Mouse (Mus musculus): ENCODE measurements around the gene Tent4a. TPM values are rescaled to one million over a fixed set of nuclear protein-coding genes. Genes with fewer than 3 reads are reported as not detected.

Gene Tent4a
- polyA plus RNA-seq, 1 experiment from 2014 or later, result 2.0 TPM

DNA sequence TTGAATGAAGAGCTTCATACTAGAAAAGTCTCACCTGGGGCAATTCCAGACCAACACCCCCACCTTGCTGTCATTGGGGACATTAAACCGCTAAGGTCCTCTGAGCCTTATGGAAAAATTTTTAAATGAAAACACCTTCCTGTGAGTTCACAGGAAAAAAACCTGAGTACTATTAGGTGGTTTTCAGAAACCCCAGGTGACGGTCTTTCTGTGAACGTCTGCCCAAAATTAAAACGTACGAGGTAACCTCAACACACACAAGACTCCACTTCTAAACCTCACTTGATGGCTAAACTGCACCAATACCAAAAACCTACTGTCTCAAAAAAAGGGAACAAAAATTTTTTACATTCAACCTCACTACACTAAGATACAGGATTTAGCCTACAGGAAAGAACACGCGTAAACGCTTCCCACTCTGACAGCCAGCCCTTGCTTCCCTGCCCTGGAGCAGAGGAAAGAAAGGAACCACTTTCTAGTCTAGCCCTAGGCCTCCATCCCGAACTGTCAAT, 1.5 kb downstream of the Tent4a start:
- no peak for ATAC-seq (ENCODE audit: insufficient read depth)
- 1% methylated on average over 9 of the region's 9 CpGs for WGBS (ENCODE audit: insufficient replicate concordance)

DNA sequence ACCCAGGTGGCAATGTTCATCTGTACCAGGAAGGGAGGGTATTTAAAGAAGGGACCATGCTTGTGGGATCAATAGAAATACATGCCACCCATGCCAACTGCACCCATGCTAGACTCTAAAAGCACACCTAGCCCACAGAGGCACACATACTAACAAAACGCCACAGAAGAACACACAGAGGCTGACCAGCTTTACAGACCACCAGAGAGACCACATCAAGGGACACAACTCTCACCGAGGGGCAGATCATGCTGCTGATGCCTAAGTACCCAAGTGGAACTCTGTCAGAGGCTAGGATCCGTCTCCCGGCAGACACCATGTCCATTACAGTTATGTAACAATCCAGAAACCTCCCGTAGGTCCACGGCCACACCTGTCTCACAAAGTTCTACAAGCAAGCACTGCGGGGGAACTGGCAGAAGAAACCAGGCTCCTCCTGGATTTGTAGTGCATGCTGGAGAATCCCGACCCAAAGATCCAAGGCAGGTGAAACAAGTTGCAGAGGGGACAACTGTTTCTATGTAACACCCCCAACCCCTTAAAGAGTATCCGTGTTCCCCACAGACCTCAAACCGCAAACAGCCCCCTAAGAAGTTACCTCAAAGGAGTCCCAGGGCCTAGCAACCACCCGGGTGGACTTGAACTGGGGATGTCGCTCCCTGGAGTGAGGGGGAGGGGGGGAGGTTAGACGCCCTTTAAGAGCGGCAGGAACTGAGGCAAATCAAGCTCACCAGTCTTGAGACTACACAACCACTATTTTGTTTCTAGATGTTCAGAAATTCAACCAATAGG, 2.1 kb downstream of the Tent4a start:
- H3K4me1 ChIP-seq (replicated peaks), result peaks cover 62% of the 10 kb centered on the region
- H3K4me2 ChIP-seq, result peak overlapping the region; percentile 95
- H3K9me3 ChIP-seq (replicated peaks), result no peaks in the 10 kb centered on the region
- 27% methylated on average over 14 of the region's 14 CpGs for WGBS (ENCODE audit: insufficient replicate concordance)
- H3K36me3 ChIP-seq (replicated peaks), result peaks cover 10% of the 10 kb centered on the region; the same call in 1 of the 2 replicates
- H3K27ac ChIP-seq (replicated peaks), result no peak overlapping the region
- no peak for ATAC-seq (ENCODE audit: insufficient read depth)
- H3K27me3 ChIP-seq, result no peaks in the 10 kb centered on the region
- peak overlapping the region; percentile 95 for H3K4me3 ChIP-seq (replicated peaks)
- H3K9ac ChIP-seq, result peak overlapping the region; percentile 88

More for the DNA sequence above, 1.5 kb downstream of the Tent4a start:
- Histone ChIP-seq H3K4me3 (replicated peaks) (peak overlapping the region; percentile 95), H3K4me1 (replicated peaks) (peaks cover 62% of the 10 kb centered on the region), H3K9ac (peak overlapping the region; percentile 88), H3K27ac (replicated peaks) (peak overlapping the region; percentile 96), H3K36me3 (replicated peaks) (peaks cover 10% of the 10 kb centered on the region; the same call in 1 of the 2 replicates), H3K27me3 (no peaks in the 10 kb centered on the region), H3K9me3 (replicated peaks) (no peaks in the 10 kb centered on the region), H3K4me2 (peak overlapping the region; percentile 95)

DNA sequence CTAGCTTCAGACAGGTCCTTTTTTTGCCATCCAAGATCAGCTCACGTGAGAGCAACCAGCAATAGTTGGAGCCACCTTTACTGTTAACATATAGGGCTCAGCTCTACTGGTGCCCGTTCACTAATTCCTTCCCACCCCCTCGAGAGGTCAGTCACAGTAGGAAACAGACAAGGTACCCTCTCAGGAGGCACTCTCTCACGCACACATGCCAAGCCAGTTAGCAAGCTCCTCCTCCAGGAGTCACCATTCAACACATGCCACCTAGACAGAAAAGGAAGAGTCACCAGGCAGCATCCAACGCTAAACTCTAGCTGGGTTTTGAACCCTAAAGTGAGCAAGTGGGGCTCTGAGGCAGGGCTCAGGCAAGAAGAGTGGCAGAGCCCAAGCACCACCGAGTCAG, 3.0 kb downstream of the Tent4a start:
- Histone ChIP-seq H3K9me3 (replicated peaks) (no peaks in the 10 kb centered on the region), H3K36me3 (replicated peaks) (peaks cover 10% of the 10 kb centered on the region; the same call in 1 of the 2 replicates), H3K27me3 (no peaks in the 10 kb centered on the region), H3K4me3 (replicated peaks) (peak overlapping the region; percentile 95), H3K4me2 (peak overlapping the region; percentile 95), H3K9ac (peak overlapping the region; percentile 88; the same call in 1 of the 2 replicates), H3K4me1 (replicated peaks) (peaks cover 69% of the 10 kb centered on the region), H3K27ac (replicated peaks) (no peak overlapping the region; the same call in 1 of the 2 replicates)
- 48% methylated on average over 6 of the region's 6 CpGs for WGBS (ENCODE audit: insufficient replicate concordance)
- no peak for ATAC-seq (ENCODE audit: insufficient read depth)

DNA sequence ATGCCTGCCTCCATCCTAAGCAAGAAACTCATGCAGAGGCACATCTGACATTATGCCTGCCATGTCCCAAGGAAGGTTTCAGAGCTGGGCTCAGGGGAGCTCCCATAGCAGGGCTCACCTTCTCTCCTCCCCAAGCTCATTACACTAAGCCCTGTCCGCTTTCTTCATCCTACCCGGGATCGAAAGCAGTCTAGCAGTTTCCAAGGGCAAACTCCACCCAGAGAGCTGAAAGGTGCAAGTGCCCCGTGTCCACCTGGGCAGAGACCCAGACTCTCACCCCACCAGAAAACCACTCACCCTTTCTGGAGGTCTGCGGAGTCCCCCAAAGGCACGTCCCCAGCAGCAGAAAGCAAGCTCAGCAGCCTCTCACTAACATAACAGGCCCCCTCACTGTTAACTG, 3.5 kb downstream of the Tent4a start:
- Histone ChIP-seq H3K4me1 (replicated peaks) (peaks cover 69% of the 10 kb centered on the region), H3K4me3 (replicated peaks) (peak overlapping the region; percentile 95), H3K4me2 (peak overlapping the region; percentile 95), H3K9ac (peak overlapping the region; percentile 88; the same call in 1 of the 2 replicates), H3K36me3 (replicated peaks) (peaks cover 10% of the 10 kb centered on the region; the same call in 1 of the 2 replicates), H3K27me3 (no peaks in the 10 kb centered on the region), H3K27ac (replicated peaks) (no peak overlapping the region), H3K9me3 (replicated peaks) (no peaks in the 10 kb centered on the region)
- 83% methylated on average over 6 of the region's 6 CpGs for WGBS (ENCODE audit: insufficient replicate concordance)
- ATAC-seq (ENCODE audit: insufficient read depth), result no peak

DNA sequence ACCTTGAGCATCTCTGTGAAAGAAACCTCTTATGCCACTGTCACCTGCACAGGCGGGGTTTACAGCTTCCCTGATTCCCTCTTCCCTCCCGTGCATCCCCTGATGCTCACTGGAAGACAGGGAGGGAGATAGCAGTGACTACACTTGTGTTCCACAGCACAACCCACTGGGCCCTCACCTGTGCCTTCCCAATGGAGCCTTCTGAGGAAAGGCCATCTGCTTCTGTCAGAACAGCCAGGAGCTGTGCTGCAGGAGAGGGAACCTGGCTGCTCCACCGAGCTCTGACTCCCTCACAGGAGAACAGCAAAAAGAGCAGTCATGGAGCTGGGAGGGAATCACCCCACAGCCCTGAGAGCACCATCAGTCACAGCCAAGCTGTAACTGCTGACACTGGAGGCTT, 4.3 kb downstream of the Tent4a start:
- Histone ChIP-seq H3K4me2 (peak overlapping the region; percentile 95; the same call in 1 of the 2 replicates), H3K9ac (no peak overlapping the region), H3K4me1 (replicated peaks) (peaks cover 66% of the 10 kb centered on the region), H3K4me3 (replicated peaks) (no peak overlapping the region), H3K27me3 (no peaks in the 10 kb centered on the region), H3K27ac (replicated peaks) (no peak overlapping the region), H3K9me3 (replicated peaks) (no peaks in the 10 kb centered on the region), H3K36me3 (replicated peaks) (peaks cover 10% of the 10 kb centered on the region; the same call in 1 of the 2 replicates)
- no peak for ATAC-seq (ENCODE audit: insufficient read depth)
- 81% methylated on average over 3 of the region's 3 CpGs for WGBS (ENCODE audit: insufficient replicate concordance)

DNA sequence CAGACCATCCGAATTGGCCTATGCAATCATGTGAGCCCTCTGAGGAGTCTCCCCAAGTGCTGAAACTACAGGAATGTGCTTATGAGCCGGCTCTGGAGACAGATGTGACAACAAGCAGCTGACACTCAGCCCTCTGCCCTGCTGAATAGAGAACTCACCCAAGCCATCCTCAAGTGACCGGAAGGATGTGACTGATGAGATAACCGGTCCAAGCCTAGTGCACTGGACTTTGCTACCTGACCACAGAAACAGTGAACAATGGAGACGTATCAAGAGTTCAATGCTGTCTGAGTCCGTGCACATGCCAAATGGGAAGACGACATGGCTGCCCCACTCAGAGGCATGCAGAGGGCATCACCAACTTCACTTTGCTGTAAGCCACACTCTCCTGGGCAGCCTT, 5.9 kb downstream of the Tent4a start:
- Histone ChIP-seq H3K4me1 (replicated peaks) (peaks cover 80% of the 10 kb centered on the region), H3K4me2 (no peak overlapping the region), H3K27me3 (no peaks in the 10 kb centered on the region), H3K36me3 (replicated peaks) (peaks cover 10% of the 10 kb centered on the region; the same call in 1 of the 2 replicates), H3K4me3 (replicated peaks) (no peak overlapping the region), H3K27ac (replicated peaks) (no peak overlapping the region), H3K9ac (no peak overlapping the region), H3K9me3 (replicated peaks) (no peaks in the 10 kb centered on the region)
- ATAC-seq (ENCODE audit: insufficient read depth), result no peak
- WGBS (ENCODE audit: insufficient replicate concordance), result 69% methylated on average over 7 of the region's 7 CpGs

DNA sequence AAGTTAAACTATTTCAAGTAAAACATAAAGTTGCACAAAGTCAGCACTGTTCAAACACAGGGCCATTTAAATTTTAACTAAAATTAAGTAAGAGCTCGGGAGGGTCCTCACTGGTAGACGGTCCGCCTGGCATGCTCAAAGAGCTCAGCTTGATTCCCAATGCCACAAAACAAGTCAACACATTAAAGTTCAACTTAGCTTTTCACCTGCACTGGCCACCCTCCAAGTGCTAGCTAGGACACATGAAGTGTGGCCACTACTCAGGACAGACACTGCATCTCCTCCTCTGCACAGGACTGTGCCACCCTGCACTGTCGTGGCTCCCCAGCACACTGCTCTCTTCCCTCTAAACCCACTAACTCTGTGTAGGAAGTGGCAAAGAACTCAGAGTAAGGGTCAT, 8.6 kb downstream of the Tent4a start:
- Histone ChIP-seq H3K27me3 (no peaks in the 10 kb centered on the region), H3K36me3 (replicated peaks) (peaks cover 10% of the 10 kb centered on the region; the same call in 1 of the 2 replicates), H3K9me3 (replicated peaks) (no peaks in the 10 kb centered on the region), H3K9ac (no peak overlapping the region), H3K4me1 (replicated peaks) (peaks cover 87% of the 10 kb centered on the region), H3K4me2 (peak overlapping the region; percentile 46), H3K4me3 (replicated peaks) (no peak overlapping the region), H3K27ac (replicated peaks) (peak overlapping the region; percentile 73)
- WGBS (ENCODE audit: insufficient replicate concordance), result 57% methylated on average over 4 of the region's 4 CpGs
- peak; percentile 62 for ATAC-seq (ENCODE audit: insufficient read depth)

DNA sequence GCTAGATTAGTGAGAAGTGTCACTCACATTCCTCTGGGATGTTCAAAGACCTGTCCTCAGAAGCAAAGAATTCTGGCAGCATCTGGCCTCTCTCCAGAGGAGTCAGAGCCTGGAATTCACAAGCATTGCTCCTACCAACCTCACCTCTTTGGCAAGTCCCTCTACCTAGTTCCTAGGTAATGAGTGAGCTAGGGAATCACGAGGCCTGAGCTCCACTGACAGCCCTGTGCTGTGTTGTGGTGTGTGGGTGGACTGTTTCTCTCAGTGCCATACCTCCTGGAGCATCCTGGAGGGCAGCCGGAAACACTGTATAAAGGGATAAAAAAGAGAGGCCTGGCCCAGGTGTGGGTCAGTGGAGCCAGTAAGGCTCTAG, 10.3 kb downstream of the Tent4a start:
- Histone ChIP-seq H3K36me3 (replicated peaks) (no peaks in the 10 kb centered on the region), H3K4me3 (replicated peaks) (no peak overlapping the region), H3K9ac (no peak overlapping the region), H3K9me3 (replicated peaks) (no peaks in the 10 kb centered on the region), H3K27ac (replicated peaks) (0 out of 2 replicates have a peak overlapping the region, but pooled peaks have one; percentile 21), H3K4me1 (replicated peaks) (peaks cover 82% of the 10 kb centered on the region), H3K4me2 (no peak overlapping the region), H3K27me3 (no peaks in the 10 kb centered on the region)
- WGBS (ENCODE audit: insufficient replicate concordance), result 70% methylated on average over 2 of the region's 2 CpGs
- ATAC-seq (ENCODE audit: insufficient read depth), result no peak

DNA sequence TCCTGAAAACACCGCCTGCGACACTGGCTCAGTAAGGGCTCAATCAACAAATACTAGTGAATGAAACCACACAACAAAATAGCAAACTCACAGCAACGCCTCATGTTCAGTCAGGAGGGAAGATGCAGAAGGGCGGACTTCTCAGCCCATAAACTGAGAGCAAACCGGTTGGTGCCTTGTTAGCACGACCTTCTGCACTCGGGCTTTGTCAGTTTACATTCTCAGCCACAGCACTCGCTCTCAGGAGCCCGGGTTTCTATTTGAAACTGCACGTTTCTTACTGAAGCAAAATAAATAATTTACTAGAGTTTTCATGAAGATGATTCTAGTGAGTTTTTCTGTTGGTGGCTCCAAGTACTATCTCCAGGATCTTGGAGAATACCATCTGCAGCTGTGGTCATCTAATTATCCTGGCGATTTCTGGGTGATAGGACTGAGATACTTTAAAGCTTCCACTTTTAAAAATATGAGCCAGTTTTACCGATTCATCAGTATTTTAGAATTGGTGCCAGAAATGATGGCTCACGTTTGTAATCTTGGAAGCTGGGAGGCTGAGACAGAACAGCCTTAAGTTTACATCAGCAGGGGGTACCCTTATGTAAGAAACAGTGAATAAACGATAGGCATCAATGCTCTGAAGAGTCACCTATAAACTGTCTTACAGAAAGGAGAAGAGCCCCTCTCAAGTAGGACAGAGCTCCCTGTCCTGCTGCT, 10.8 kb downstream of the Tent4a start:
- 59% methylated on average over 14 of the region's 14 CpGs for WGBS (ENCODE audit: insufficient replicate concordance)

DNA sequence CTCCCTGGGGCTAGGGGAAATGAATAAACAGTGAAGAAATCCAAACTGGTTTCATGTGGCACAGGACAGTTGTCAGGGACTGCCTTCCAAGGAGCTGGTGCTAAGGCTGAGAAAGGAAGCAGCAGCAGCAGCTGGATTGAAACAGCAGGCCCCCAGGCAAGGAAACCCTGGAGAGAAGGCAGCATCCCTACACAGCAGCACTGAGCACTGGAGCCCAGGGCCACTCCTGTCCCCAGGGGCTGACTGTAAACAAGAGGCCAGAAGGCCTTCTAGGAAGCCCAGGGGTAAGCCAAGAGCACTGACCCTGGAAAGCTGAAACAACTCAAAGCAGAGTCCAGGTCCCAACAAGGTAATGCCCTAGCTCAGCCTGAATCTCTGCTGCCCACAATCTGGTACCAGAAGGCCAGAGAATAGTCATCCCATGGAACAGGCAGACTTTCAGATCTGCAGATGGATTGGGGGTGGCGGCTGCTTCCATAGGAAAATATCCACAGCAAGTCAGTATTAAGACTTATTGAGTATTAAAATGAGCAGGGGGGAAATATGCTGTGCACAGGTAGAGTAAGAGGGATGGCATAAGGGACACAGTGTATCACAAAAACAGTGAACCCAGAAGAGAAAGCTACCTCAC, 12.1 kb downstream of the Tent4a start:
- Histone ChIP-seq H3K27me3 (no peaks in the 10 kb centered on the region), H3K36me3 (replicated peaks) (no peaks in the 10 kb centered on the region), H3K27ac (replicated peaks) (no peak overlapping the region), H3K4me1 (replicated peaks) (peaks cover 72% of the 10 kb centered on the region), H3K4me2 (no peak overlapping the region), H3K9me3 (replicated peaks) (no peaks in the 10 kb centered on the region), H3K4me3 (replicated peaks) (no peak overlapping the region), H3K9ac (no peak overlapping the region)
- ATAC-seq (ENCODE audit: insufficient read depth), result no peak
- 78% methylated on average over 1 of the region's 1 CpGs for WGBS (ENCODE audit: insufficient replicate concordance)

More for the DNA sequence above, 10.8 kb downstream of the Tent4a start:
- Histone ChIP-seq H3K9me3 (replicated peaks) (no peaks in the 10 kb centered on the region), H3K9ac (no peak overlapping the region), H3K27ac (replicated peaks) (peak overlapping the region; percentile 21; the same call in 1 of the 2 replicates), H3K4me3 (replicated peaks) (no peak overlapping the region), H3K4me2 (no peak overlapping the region), H3K36me3 (replicated peaks) (no peaks in the 10 kb centered on the region), H3K4me1 (replicated peaks) (peaks cover 77% of the 10 kb centered on the region), H3K27me3 (no peaks in the 10 kb centered on the region)
- no peak for ATAC-seq (ENCODE audit: insufficient read depth)
